Mouse (Mus musculus) CH12.LX (cell line): ENCODE measurements around the gene Rep15. TPM values are rescaled to one million over a fixed set of nuclear protein-coding genes. Genes with fewer than 3 reads are reported as not detected.

Experiments used
- DNase-seq: peaks from one replicate; pipeline ENCODE4 v3.0.0-alpha.2; 2013; ENCODE audit errors: extremely low read depth
- H3K27ac ChIP-seq: 2 replicates; pipeline ENCODE4 v1.5.1; 2012; ENCODE audit warnings: low read depth, mild to moderate bottlenecking, control low read depth, moderate library complexity; ENCODE audit not compliant: insufficient read depth
- H3K27me3 ChIP-seq: replicated peaks from 2 replicates; pipeline ENCODE3; 2012; ENCODE audit warnings: inconsistent platforms
- H3K36me3 ChIP-seq, 2 experiments: replicated peaks in 1 of 2; 2 replicates each; pipeline versions ENCODE3 to v1.6.1; 2012; ENCODE audit warnings: inconsistent platforms in 1 of 2, low read length in 1 of 2, mild to moderate bottlenecking in 1 of 2, mixed read lengths in 1 of 2, moderate library complexity in 1 of 2; ENCODE audit not compliant: control insufficient read depth in 1 of 2, insufficient read depth in 1 of 2
- H3K4me1 ChIP-seq, 2 experiments: 2 replicates each; pipeline ENCODE4 v1.6.1; 2012; ENCODE audit warnings: inconsistent platforms in 1 of 2, moderate library complexity in 1 of 2; ENCODE audit not compliant: insufficient read depth in 2 of 2, control insufficient read depth in 1 of 2
- H3K4me2 ChIP-seq: 2 replicates; pipeline ENCODE4 v1.6.1; 2012; ENCODE audit warnings: low read depth, mild to moderate bottlenecking, control low read depth; ENCODE audit not compliant: poor library complexity, insufficient read depth, severe bottlenecking
- H3K4me3 ChIP-seq, 3 experiments: fragments of 150-350 bp in 1 of 3; sonication (generic) in 1 of 3; replicated peaks in 1 of 3; 2 replicates each; pipeline versions ENCODE3 to v1.5.1; 2011 to 2012; ENCODE audit warnings: low read depth in 2 of 3, low read length in 2 of 3, mild to moderate bottlenecking in 2 of 3, moderate library complexity in 2 of 3, control low read depth in 1 of 3, improper control_type of control experiment in 1 of 3, inconsistent platforms in 1 of 3, mixed read lengths in 1 of 3; ENCODE audit not compliant: poor library complexity in 1 of 3
- H3K79me2 ChIP-seq: replicated peaks from 2 replicates; pipeline ENCODE4 v1.6.1; 2012; ENCODE audit warnings: mild to moderate bottlenecking, moderate library complexity; ENCODE audit not compliant: control insufficient read depth, poor library complexity, insufficient read depth, severe bottlenecking; ENCODE audit errors: extremely low read depth
- H3K9ac ChIP-seq: 2 replicates; pipeline ENCODE4 v1.6.1; 2012; ENCODE audit warnings: low read depth, mild to moderate bottlenecking, control low read depth, moderate library complexity; ENCODE audit not compliant: insufficient read depth
- H3K9me3 ChIP-seq: replicated peaks from 2 replicates; pipeline ENCODE3; 2012; ENCODE audit warnings: low read length, inconsistent platforms, mixed read lengths
- CHD1 ChIP-seq: IDR thresholded peaks from 2 replicates; pipeline ENCODE4 v1.6.1; 2012; ENCODE audit warnings: low read depth, low read length, improper control_type of control experiment, inconsistent platforms
- CHD2 ChIP-seq: IDR thresholded peaks from 2 replicates; pipeline ENCODE4 v1.6.1; 2011; ENCODE audit warnings: low read length, improper control_type of control experiment
- CTCF ChIP-seq, 2 experiments: IDR thresholded peaks in 1 of 2; conservative IDR thresholded peaks in 1 of 2; 2 replicates each; pipeline ENCODE4 v1.5.1; 2011 to 2012; ENCODE audit warnings: low read depth in 2 of 2, low read length in 2 of 2, improper control_type of control experiment in 1 of 2, inconsistent platforms in 1 of 2, mild to moderate bottlenecking in 1 of 2, moderate library complexity in 1 of 2
- E2F4 ChIP-seq: IDR thresholded peaks from 2 replicates; pipeline ENCODE4 v1.6.1; 2011; ENCODE audit warnings: low read depth, low read length, improper control_type of control experiment; ENCODE audit not compliant: insufficient replicate concordance
- ELF1 ChIP-seq: IDR thresholded peaks from 2 replicates; pipeline ENCODE4 v1.6.1; 2014; ENCODE audit warnings: low read depth, mild to moderate bottlenecking, inconsistent platforms, low read length, improper control_type of control experiment
- EP300 ChIP-seq: IDR thresholded peaks from 2 replicates; pipeline ENCODE4 v1.6.1; 2011; ENCODE audit warnings: low read length, improper control_type of control experiment
- HCFC1 ChIP-seq: IDR thresholded peaks from 2 replicates; pipeline ENCODE4 v1.6.1; 2012; ENCODE audit warnings: low read depth, mild to moderate bottlenecking, inconsistent platforms, low read length, improper control_type of control experiment
- IRF4 ChIP-seq: IDR thresholded peaks from 2 replicates; pipeline ENCODE4 v1.6.1; 2014; ENCODE audit warnings: low read depth, mild to moderate bottlenecking, inconsistent platforms, low read length, improper control_type of control experiment
- JUND ChIP-seq: conservative IDR thresholded peaks from 2 replicates; pipeline ENCODE4 v1.6.1; 2011; ENCODE audit warnings: low read depth, low read length, improper control_type of control experiment
- KAT2A ChIP-seq: IDR thresholded peaks from 2 replicates; pipeline ENCODE4 v1.6.1; 2012; ENCODE audit warnings: low read length, improper control_type of control experiment, inconsistent platforms; ENCODE audit not compliant: insufficient replicate concordance
- MAFK ChIP-seq: IDR thresholded peaks from 2 replicates; pipeline ENCODE4 v1.6.1; 2011; ENCODE audit warnings: low read length, improper control_type of control experiment; ENCODE audit not compliant: insufficient replicate concordance
- MAX ChIP-seq: IDR thresholded peaks from 2 replicates; pipeline ENCODE4 v1.6.1; 2011; ENCODE audit warnings: low read length, improper control_type of control experiment
- MAZ ChIP-seq: IDR thresholded peaks from 2 replicates; pipeline ENCODE4 v1.6.1; 2012; ENCODE audit warnings: low read depth, mild to moderate bottlenecking, inconsistent platforms, low read length, improper control_type of control experiment, moderate library complexity
- MEF2A ChIP-seq: IDR thresholded peaks from 2 replicates; pipeline ENCODE4 v1.6.1; 2014; ENCODE audit warnings: low read depth, mild to moderate bottlenecking, inconsistent platforms, low read length, improper control_type of control experiment, borderline replicate concordance
- NELFE ChIP-seq: IDR thresholded peaks from 2 replicates; pipeline ENCODE4 v1.6.1; 2011; ENCODE audit warnings: low read depth, low read length, improper control_type of control experiment
- NRF1 ChIP-seq: IDR thresholded peaks from 2 replicates; pipeline ENCODE4 v1.6.1; 2014; ENCODE audit warnings: low read depth, mild to moderate bottlenecking, inconsistent platforms, low read length, improper control_type of control experiment, moderate library complexity
- PAX5 ChIP-seq: IDR thresholded peaks from 2 replicates; pipeline ENCODE4 v1.6.1; 2012; ENCODE audit warnings: low read length, inconsistent platforms, mixed read lengths
- POLR2A ChIP-seq: IDR thresholded peaks from 2 replicates; pipeline ENCODE4 v1.6.1; 2011; ENCODE audit warnings: low read depth, mild to moderate bottlenecking, improper control_type of control experiment, low read length
- POLR2AphosphoS2 ChIP-seq: IDR thresholded peaks from 2 replicates; pipeline ENCODE4 v1.6.1; 2011; ENCODE audit warnings: low read depth, low read length, improper control_type of control experiment
- RCOR1 ChIP-seq: conservative IDR thresholded peaks from 2 replicates; pipeline ENCODE4 v1.6.1; 2012; ENCODE audit warnings: low read depth, mild to moderate bottlenecking, inconsistent platforms, low read length, improper control_type of control experiment
- TCF12 ChIP-seq: IDR thresholded peaks from 2 replicates; pipeline ENCODE4 v1.6.1; 2014; ENCODE audit warnings: low read depth, mild to moderate bottlenecking, inconsistent platforms, low read length, improper control_type of control experiment
- UBTF ChIP-seq: IDR thresholded peaks from 2 replicates; pipeline ENCODE4 v1.6.1; 2012; ENCODE audit warnings: low read depth, mild to moderate bottlenecking, inconsistent platforms, low read length, improper control_type of control experiment, moderate library complexity
- USF2 ChIP-seq: conservative IDR thresholded peaks from 2 replicates; pipeline ENCODE4 v1.6.1; 2011; ENCODE audit warnings: low read depth, low read length, improper control_type of control experiment
- ZKSCAN1 ChIP-seq: IDR thresholded peaks from 2 replicates; pipeline ENCODE4 v1.6.1; 2012; ENCODE audit warnings: low read depth, inconsistent platforms, low read length, improper control_type of control experiment, borderline replicate concordance
- ZMIZ1 ChIP-seq: IDR thresholded peaks from 2 replicates; pipeline ENCODE4 v1.6.1; 2012; ENCODE audit warnings: low read depth, mild to moderate bottlenecking, inconsistent platforms, low read length, improper control_type of control experiment
- dilution Hi-C: fragments of 300-500 bp; cut with MboI; formaldehyde crosslinking; loops from 2 replicates; pipeline ENCODE4 v1.14.3; 2020; ENCODE audit warnings: low sequenced_read_pairs; ENCODE audit not compliant: extremely low pct_unique_long_range_greater_than_20kb, extremely low pct_ligation_motif_present
- in situ Hi-C: fragments of 300-500 bp; cut with MboI; formaldehyde crosslinking; loops from 3 replicates; pipeline ENCODE4 v1.14.3; 2019; ENCODE audit warnings: low sequenced_read_pairs, low pct_ligation_motif_present, low pct_unique_long_range_greater_than_20kb, mixed read lengths
- polyA plus RNA-seq: library from polyadenylated mRNA; unstranded; fragments of >175 nt; gene quantifications from 2 replicates; pipeline ENCODE4 v1.2.1, GENCODE M21; 2012; ENCODE audit warnings: low read depth; ENCODE audit not compliant: insufficient read length
- total RNA-seq, 2 experiments: library from RNA; depleted of rRNA; stranded (reverse); fragments of 300-350 nt in 1 of 2; fragments of >200 nt in 1 of 2; gene quantifications; 2 replicates each; pipeline ENCODE4 v1.2.3; 2012 to 2014

Gene Rep15
- total and polyA plus RNA-seq, 3 experiments, result 0.08 to 0.14 TPM; not detected in 1

DNA sequence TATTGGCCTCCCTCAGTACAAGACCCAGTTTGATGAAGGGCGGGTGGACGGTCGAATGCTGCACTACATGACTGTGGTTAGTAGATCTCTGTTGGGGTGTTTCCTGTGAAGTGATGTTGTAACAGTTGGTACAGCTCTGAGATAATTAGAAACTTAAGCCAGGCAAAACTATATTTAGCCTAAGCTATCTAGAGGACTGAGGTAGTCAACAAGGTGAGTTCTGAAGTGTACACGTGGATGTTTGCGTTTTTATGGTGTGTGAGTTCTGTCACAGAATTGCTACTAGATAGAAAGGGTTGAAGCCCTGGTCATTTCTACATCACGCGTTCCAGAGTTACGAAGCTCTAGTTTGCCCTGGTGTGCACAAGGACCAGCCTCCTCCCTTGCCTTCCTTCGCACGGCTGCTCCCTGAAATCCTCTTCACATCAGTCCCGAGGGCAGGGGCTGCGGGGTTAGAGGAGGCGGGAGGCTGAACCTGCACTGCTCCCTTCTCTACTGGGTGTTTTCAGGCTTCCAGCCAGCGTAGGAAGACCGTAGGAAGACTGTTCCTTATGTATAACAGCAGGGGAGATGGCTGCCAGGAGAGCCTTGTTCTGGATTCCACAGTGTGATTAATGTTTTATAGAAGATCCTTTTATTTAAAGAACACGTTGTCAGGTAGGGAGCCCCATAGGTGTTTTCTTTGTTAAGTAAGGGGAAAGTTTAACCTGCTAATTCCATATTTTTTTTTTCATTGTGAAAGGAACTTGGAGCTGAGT, 9.8 kb upstream of the Rep15 start:
- Histone ChIP-seq H3K4me2 (no peak overlapping the region), H3K36me3 (peaks cover 43 to 74% of the 10 kb centered on the region in 2 experiments), H3K27me3 (no peaks in the 10 kb centered on the region), H3K4me3 (no peak overlapping the region), H3K27ac (no peak overlapping the region), H3K79me2 (no peaks in the 10 kb centered on the region), H3K9me3 (no peaks in the 10 kb centered on the region), H3K9ac (no peak overlapping the region)
- in situ Hi-C loops, result no loop called here
- dilution Hi-C loops, result no loop called here
- no peak for DNase-seq
- no peak for TF ChIP-seq TCF12
- no peak for TF ChIP-seq MAX
- no peak for TF ChIP-seq HCFC1
- no peak for TF ChIP-seq NELFE
- no peak for TF ChIP-seq CTCF (conservative IDR thresholded peaks at IDR 0.05 in 1 of 2, IDR thresholded peaks at IDR 0.05 in 1 of 2; ENCODE audit: low read depth in 2 of 2, low read length in 2 of 2)
- TF ChIP-seq USF2, result no peak
- TF ChIP-seq, all 38 proteins: peak for 0
- H3K4me1 ChIP-seq, result peaks cover 2 to 12% of the 10 kb centered on the region in 2 experiments; a peak in 2 of 4 replicates

DNA sequence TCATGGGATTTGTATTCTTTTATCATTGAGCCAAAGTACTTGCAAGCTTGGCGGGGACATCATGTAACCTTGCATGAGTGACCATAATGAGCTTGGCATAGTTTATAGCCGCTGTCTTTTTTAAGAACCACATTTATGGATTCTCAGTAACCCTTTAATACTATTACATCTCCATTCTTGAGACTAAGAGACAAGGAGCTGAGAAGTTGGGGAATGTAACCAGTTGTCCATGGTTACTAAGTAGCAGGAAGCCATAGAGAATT, 9.3 kb upstream of the Rep15 start:
- H3K9ac ChIP-seq, result no peak overlapping the region
- dilution Hi-C loops, result no loop called here
- H3K36me3 ChIP-seq, result peaks cover 47 to 77% of the 10 kb centered on the region in 2 experiments

DNA sequence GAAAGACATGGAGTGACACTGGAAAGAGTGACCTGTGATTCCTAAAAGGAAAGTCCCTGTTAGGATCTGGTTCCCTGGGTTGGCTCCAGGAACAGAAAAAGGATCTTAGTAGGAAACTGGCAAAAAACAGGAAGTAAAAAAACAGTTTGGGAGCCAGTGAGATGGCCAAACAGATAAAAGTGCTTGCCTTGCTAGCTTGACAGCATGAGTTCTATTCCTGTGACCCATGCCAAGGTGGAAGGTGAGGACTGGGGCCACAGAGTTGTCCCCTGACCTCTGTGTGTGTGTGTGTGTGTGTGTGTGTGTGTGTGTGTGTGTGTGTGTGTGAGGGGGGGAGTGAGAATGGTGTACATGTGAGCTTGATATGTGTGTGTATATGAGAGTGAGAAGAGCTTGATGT, 8.8 kb upstream of the Rep15 start:
- H3K27me3 ChIP-seq, result no peaks in the 10 kb centered on the region
- no peaks in the 10 kb centered on the region for H3K9me3 ChIP-seq
- in situ Hi-C loops, result no loop called here
- no peak overlapping the region for H3K27ac ChIP-seq
- dilution Hi-C loops, result no loop called here
- H3K4me2 ChIP-seq, result no peak overlapping the region
- no peak overlapping the region for H3K9ac ChIP-seq
- H3K4me1 ChIP-seq, result peaks cover 0 to 3% of the 10 kb centered on the region in 2 experiments; a peak in 1 of 4 replicates
- H3K4me3 ChIP-seq, result no peak overlapping the region
- no peaks in the 10 kb centered on the region for H3K79me2 ChIP-seq
- TF ChIP-seq NRF1 (no peak), NELFE (no peak)
- peaks cover 49 to 78% of the 10 kb centered on the region in 2 experiments for H3K36me3 ChIP-seq
- no peak for DNase-seq

More for the DNA sequence above, 9.3 kb upstream of the Rep15 start:
- Histone ChIP-seq H3K4me3 (no peak overlapping the region), H3K27me3 (no peaks in the 10 kb centered on the region), H3K9me3 (no peaks in the 10 kb centered on the region), H3K27ac (no peak overlapping the region), H3K4me1 (peaks cover 2 to 7% of the 10 kb centered on the region in 2 experiments; a peak in 1 of 4 replicates), H3K79me2 (no peaks in the 10 kb centered on the region), H3K4me2 (no peak overlapping the region)
- no peak for TF ChIP-seq EP300
- no peak for TF ChIP-seq UBTF
- no peak for TF ChIP-seq ZKSCAN1
- TF ChIP-seq IRF4, result no peak
- no peak for TF ChIP-seq MAZ
- TF ChIP-seq NELFE, result no peak
- TF ChIP-seq MEF2A, result no peak
- TF ChIP-seq POLR2A, result no peak
- TF ChIP-seq ZMIZ1, result no peak
- TF ChIP-seq POLR2AphosphoS2, result no peak
- TF ChIP-seq JUND, result no peak
- TF ChIP-seq RCOR1, result no peak
- TF ChIP-seq TCF12, result no peak
- no peak for TF ChIP-seq CHD1
- no peak for TF ChIP-seq CHD2
- TF ChIP-seq PAX5, result no peak
- no peak for TF ChIP-seq E2F4
- no peak for TF ChIP-seq KAT2A
- no peak for TF ChIP-seq ELF1
- no peak for TF ChIP-seq MAFK
- no peak for DNase-seq
- in situ Hi-C loops, result no loop called here
